Mouse (Mus musculus) liver, embryonic 14 days (tissue): ENCODE measurements around the gene Naa30. TPM values are rescaled to one million over a fixed set of nuclear protein-coding genes. Genes with fewer than 3 reads are reported as not detected.

Experiments used
- polyA plus RNA-seq: library from polyadenylated mRNA; depleted of rRNA; stranded (reverse); fragments of >200 nt; gene quantifications from 2 replicates; pipeline ENCODE4 v1.2.3, GENCODE M21; 2012; rRNA removed

Gene Naa30
- 5.8 and 6.9 TPM in 2 replicates for polyA plus RNA-seq

GRCm38 (mm10) chr14:49171867-49172581, at the start of gene Naa30:
Naa30 (plus strand) TSS chr14:49172226.

Other genes with a start within 250 kb of the Naa30 start
- gene Ap5m1, start 106.1 kb upstream of the Naa30 start, polyA plus RNA-seq, result 6.6 and 8.4 TPM in 2 replicates
- 10.3 and 10.9 TPM in 2 replicates for gene Exoc5, start 105.6 kb upstream of the Naa30 start, polyA plus RNA-seq
- 0.14 and 0.17 TPM in 2 replicates for gene ccdc198, start 73.2 kb downstream of the Naa30 start, polyA plus RNA-seq